Mouse (Mus musculus) liver, embryonic 15.5 days (tissue): Measurements from ENCODE around the gene Spag8. TPM values are rescaled to one million over a fixed set of nuclear protein-coding genes. Genes with fewer than 3 reads are reported as not detected.

ENCODE experiments used
- ATAC-seq: fragments of 200-750 bp; cut with Nextera tagmentation; 2 replicates; pipeline ENCODE4 v1.8.0; 2017; ENCODE audit warnings: moderate number of reproducible peaks, mild to moderate bottlenecking, moderate library complexity; ENCODE audit not compliant: insufficient read depth
- H3K27ac ChIP-seq: fragments of 300-500 bp; sonication (generic); replicated peaks from 2 replicates; pipeline ENCODE4 v1.5.1; 2015; ENCODE audit warnings: mild to moderate bottlenecking, inconsistent platforms
- H3K27me3 ChIP-seq: fragments of 300-500 bp; sonication (generic); 2 replicates; pipeline ENCODE4 v1.6.1; 2015; ENCODE audit warnings: mild to moderate bottlenecking, inconsistent platforms
- H3K36me3 ChIP-seq: fragments of 300-500 bp; sonication (generic); replicated peaks from 2 replicates; pipeline ENCODE4 v1.6.1; 2015; ENCODE audit warnings: moderate library complexity, mild to moderate bottlenecking, inconsistent platforms
- H3K4me1 ChIP-seq: fragments of 300-500 bp; sonication (generic); replicated peaks from 2 replicates; pipeline ENCODE4 v1.6.1; 2015; ENCODE audit warnings: inconsistent platforms
- H3K4me2 ChIP-seq: fragments of 300-500 bp; sonication (generic); 2 replicates; pipeline ENCODE4 v1.6.1; 2015; ENCODE audit warnings: moderate library complexity, mild to moderate bottlenecking, inconsistent platforms
- H3K4me3 ChIP-seq: fragments of 300-500 bp; sonication (generic); replicated peaks from 2 replicates; pipeline ENCODE4 v1.5.1; 2015; ENCODE audit warnings: mild to moderate bottlenecking, inconsistent platforms
- H3K9ac ChIP-seq: fragments of 300-500 bp; sonication (generic); 2 replicates; pipeline ENCODE4 v1.6.1; 2015; ENCODE audit warnings: moderate library complexity, mild to moderate bottlenecking, inconsistent platforms
- H3K9me3 ChIP-seq: fragments of 300-500 bp; sonication (generic); replicated peaks from 2 replicates; pipeline ENCODE4 v1.6.1; 2016; ENCODE audit warnings: inconsistent platforms
- WGBS: fragments of 180-500 bp; shearing (Covaris S2); methylation state at CpG from one replicate; pipeline ENCODE4 v1.1.7; 2015; ENCODE audit warnings: mixed read lengths; ENCODE audit not compliant: insufficient replicate concordance; 5-methylcytosine and 5-hydroxymethylcytosine counted together
- microRNA-seq: library from miRNA; unstranded; fragments of <30 nt; microRNA quantifications from one replicate; pipeline ENCODE4, GENCODE M21; 2016
- polyA plus RNA-seq: library from polyadenylated mRNA; unstranded; fragments of >200 nt; fragmentation: Nextera tagmentation; extraction: Ambion mirVana; gene quantifications from 2 replicates; pipeline ENCODE4 v1.2.1, GENCODE M21; 2015

Gene Spag8
- polyA plus RNA-seq, 1 experiment from 2014 or later, result not detected

- ATAC-seq, result 0 out of 2 replicates have a peak, but pooled peaks have one; percentile 52
- Histone ChIP-seq H3K9me3 (peaks cover 6% of the 10 kb centered on the region), H3K27ac (no peak overlapping the region), H3K4me1 (peaks cover 24% of the 10 kb centered on the region), H3K36me3 (no peaks in the 10 kb centered on the region), H3K4me2 (peak overlapping the region; percentile 43; the same call in 1 of the 2 replicates), H3K9ac (no peak overlapping the region), H3K27me3 (peaks cover 46% of the 10 kb centered on the region), H3K4me3 (no peak overlapping the region)
- 9% methylated on average over 5 of the region's 5 CpGs for WGBS
Measured at GRCm38 (mm10) chr4:43630030-43630581, 23.3 kb downstream of the Spag8 start.

GRCm38 (mm10) chr4:43629106-43629817 lies 24.1 kb downstream of the Spag8 start:
- peaks cover 46% of the 10 kb centered on the region for H3K27me3 ChIP-seq
- H3K27ac ChIP-seq, result no peak overlapping the region
- H3K36me3 ChIP-seq, result no peaks in the 10 kb centered on the region
- peaks cover 8% of the 10 kb centered on the region for H3K9me3 ChIP-seq
- H3K9ac ChIP-seq, result no peak overlapping the region
- ATAC-seq, result peak; percentile 44; the same call in 1 of the 2 replicates
- H3K4me1 ChIP-seq, result peaks cover 24% of the 10 kb centered on the region
- peak overlapping the region; percentile 46 for H3K4me2 ChIP-seq
- 47% methylated on average over 20 of the region's 20 CpGs for WGBS
- 0 out of 2 replicates have a peak overlapping the region, but pooled peaks have one; percentile 20 for H3K4me3 ChIP-seq

GRCm38 (mm10) chr4:43620146-43620778 lies 33.1 kb downstream of the Spag8 start:
- Histone ChIP-seq H3K4me3 (no peak overlapping the region), H3K27me3 (no peaks in the 10 kb centered on the region)
- no peak for ATAC-seq

GRCm38 (mm10) chr4:43613060-43613730 lies 40.2 kb downstream of the Spag8 start:
- peak overlapping the region; percentile 55 for H3K4me2 ChIP-seq
- 40% methylated on average over 3 of the region's 3 CpGs for WGBS
- peak overlapping the region; percentile 66 for H3K27ac ChIP-seq
- peaks cover 27% of the 10 kb centered on the region for H3K4me1 ChIP-seq
- H3K4me3 ChIP-seq, result no peak overlapping the region; the same call in 1 of the 2 replicates
- no peaks in the 10 kb centered on the region for H3K27me3 ChIP-seq
- no peak overlapping the region for H3K9ac ChIP-seq
- H3K36me3 ChIP-seq, result no peaks in the 10 kb centered on the region
- no peaks in the 10 kb centered on the region for H3K9me3 ChIP-seq
- peak; percentile 72 for ATAC-seq

More at GRCm38 (mm10) chr4:43620146-43620778, 33.1 kb downstream of the Spag8 start:
- Histone ChIP-seq H3K4me1 (no peaks in the 10 kb centered on the region), H3K9ac (no peak overlapping the region), H3K27ac (no peak overlapping the region), H3K36me3 (no peaks in the 10 kb centered on the region), H3K4me2 (no peak overlapping the region), H3K9me3 (peaks cover 4% of the 10 kb centered on the region)
- 66% methylated on average over 4 of the region's 4 CpGs for WGBS

- Histone ChIP-seq H3K9ac (no peak overlapping the region), H3K4me3 (peak overlapping the region; percentile 11), H3K27ac (peak overlapping the region; percentile 66), H3K27me3 (no peaks in the 10 kb centered on the region), H3K36me3 (no peaks in the 10 kb centered on the region), H3K4me1 (peaks cover 27% of the 10 kb centered on the region), H3K4me2 (peak overlapping the region; percentile 55), H3K9me3 (no peaks in the 10 kb centered on the region)
- ATAC-seq, result peak; percentile 70
- WGBS, result 12% methylated on average over 10 of the region's 10 CpGs
Measured at GRCm38 (mm10) chr4:43612534-43612933, 40.9 kb downstream of the Spag8 start.

GRCm38 (mm10) chr4:43604751-43605685 lies 48.4 kb downstream of the Spag8 start:
- H3K9ac ChIP-seq, result peak overlapping the region; percentile 52
- H3K4me1 ChIP-seq, result peaks cover 62% of the 10 kb centered on the region
- H3K27ac ChIP-seq, result peak overlapping the region; percentile 94
- H3K4me3 ChIP-seq, result peak overlapping the region; percentile 24
- H3K4me2 ChIP-seq, result peak overlapping the region; percentile 72
- peak; percentile 98 for ATAC-seq
- no peaks in the 10 kb centered on the region for H3K9me3 ChIP-seq
- no peaks in the 10 kb centered on the region for H3K27me3 ChIP-seq
- no peaks in the 10 kb centered on the region for H3K36me3 ChIP-seq
- 30% methylated on average over 9 of the region's 9 CpGs for WGBS

- Histone ChIP-seq H3K36me3 (no peaks in the 10 kb centered on the region), H3K9ac (no peak overlapping the region), H3K27me3 (no peaks in the 10 kb centered on the region), H3K4me3 (no peak overlapping the region), H3K4me2 (peak overlapping the region; percentile 72; the same call in 1 of the 2 replicates), H3K27ac (peak overlapping the region; percentile 94), H3K9me3 (no peaks in the 10 kb centered on the region), H3K4me1 (peaks cover 71% of the 10 kb centered on the region)
- no peak for ATAC-seq
- WGBS, result 59% methylated on average over 3 of the region's 3 CpGs
Measured at GRCm38 (mm10) chr4:43604099-43604498, 49.3 kb downstream of the Spag8 start.

Small RNA genes lying within 50 kb of the gene (microRNA-seq; reads per million reads assigned to microRNA genes)
- gene Gm25262, result not detected

Other genes with a start within 250 kb of the Spag8 start
- not detected in 2 replicates for gene Fam166b, start 224.5 kb downstream of the Spag8 start, polyA plus RNA-seq
- 1.0 and 1.2 TPM in 2 replicates for gene Tesk1, start 211.7 kb downstream of the Spag8 start, polyA plus RNA-seq
- gene Cd72, start 199.0 kb downstream of the Spag8 start, polyA plus RNA-seq, result 0.94 and 1.4 TPM in 2 replicates
- 0.07 and 0.18 TPM in 2 replicates for gene Sit1, start 169.9 kb downstream of the Spag8 start, polyA plus RNA-seq
- 33.5 and 34.2 TPM in 2 replicates for gene Ccdc107, start 160.7 kb downstream of the Spag8 start, polyA plus RNA-seq
- 34.5 and 38.2 TPM in 2 replicates for gene Arhgef39, start 153.9 kb downstream of the Spag8 start, polyA plus RNA-seq
- 1.3 and 1.9 TPM in 2 replicates for gene Car9, start 146.6 kb downstream of the Spag8 start, polyA plus RNA-seq
- 34.1 and 47.4 TPM in 2 replicates for gene Tpm2, start 129.8 kb downstream of the Spag8 start, polyA plus RNA-seq
- 22.3 and 24.9 TPM in 2 replicates for gene Creb3, start 91.3 kb downstream of the Spag8 start, polyA plus RNA-seq
- 37.5 and 40.3 TPM in 2 replicates for gene Tln1, start 90.9 kb downstream of the Spag8 start, polyA plus RNA-seq
- gene Rgp1, start 74.9 kb downstream of the Spag8 start, polyA plus RNA-seq, result 13.6 and 15.7 TPM in 2 replicates
- gene Gba2, start 74.7 kb downstream of the Spag8 start, polyA plus RNA-seq, result 16.7 and 18.8 TPM in 2 replicates
- 0.58 TPM in 1 of 2 replicates, not detected in the other for gene Msmp, start 69.1 kb downstream of the Spag8 start, polyA plus RNA-seq
- 0.70 and 0.88 TPM in 2 replicates for gene Npr2, start 21.7 kb downstream of the Spag8 start, polyA plus RNA-seq
- 62.9 and 69.4 TPM in 2 replicates for gene Hint2, start 2.9 kb upstream of the Spag8 start, polyA plus RNA-seq
- 0.15 and 0.20 TPM in 2 replicates for gene Tmem8b, start 15.4 kb upstream of the Spag8 start, polyA plus RNA-seq
- gene Fam221b, start 15.6 kb upstream of the Spag8 start, polyA plus RNA-seq, result 0.81 and 1.1 TPM in 2 replicates
- gene Olfr70, start 47.2 kb upstream of the Spag8 start, polyA plus RNA-seq, result not detected in 2 replicates
- not detected in 2 replicates for gene Olfr71, start 56.7 kb upstream of the Spag8 start, polyA plus RNA-seq
- 0.10 and 0.20 TPM in 2 replicates for gene Hrct1, start 73.6 kb upstream of the Spag8 start, polyA plus RNA-seq
- 0.02 TPM in 1 of 2 replicates, not detected in the other for gene Spaar, start 76.4 kb upstream of the Spag8 start, polyA plus RNA-seq
- gene Olfr159, start 117.4 kb upstream of the Spag8 start, polyA plus RNA-seq, result not detected in 2 replicates
- not detected in 2 replicates for gene Olfr156, start 170.3 kb upstream of the Spag8 start, polyA plus RNA-seq
- not detected in 2 replicates for gene Olfr157, start 186.6 kb upstream of the Spag8 start, polyA plus RNA-seq
- not detected in 2 replicates for gene Olfr155, start 198.0 kb upstream of the Spag8 start, polyA plus RNA-seq
- 1.8 and 2.4 TPM in 2 replicates for gene Reck, start 221.9 kb upstream of the Spag8 start, polyA plus RNA-seq